Comparison of ENCODE assay signal across 27 mouse cellular contexts in genomic region chr4:139086984-139087383, GRCm38 (mm10). TPM values are rescaled to one million over a fixed set of nuclear protein-coding genes. Genes with fewer than 3 reads are reported as not detected.
DNase-seq lines count a peak whose midpoint lies in the region; ATAC-seq and TF ChIP-seq lines count a peak whose summit lies in the region.
"Had no signal": no experiment of that assay in that cellular context is flagged by ENCODE, and none has a peak within 500 bp of the region (broad histone marks: within the 10 kb centered on the region; RNA-seq: fewer than 3 reads in every experiment).

No protein-coding gene starts in this region.

- dilution Hi-C loops in CH12.LX (cut with MboI; ENCODE audit: extremely low pct_ligation_motif_present, extremely low pct_unique_long_range_greater_than_20kb, low sequenced_read_pairs): no loop called here

- peaks cover 15% of the 10 kb centered on the region for H3K27me3 ChIP-seq in embryonic facial prominence, embryonic 12.5 days
- H3K27me3 ChIP-seq in embryonic facial prominence, embryonic 10.5 days (replicated peaks; ENCODE audit: low read depth, poor library complexity, severe bottlenecking): peaks cover 63% of the 10 kb centered on the region
- no peaks in the 10 kb centered on the region for H3K27me3 ChIP-seq in CH12.LX (replicated peaks)
- peaks cover 17% of the 10 kb centered on the region for H3K27me3 ChIP-seq in kidney, embryonic 15.5 days
- H3K27me3 ChIP-seq: lung, embryonic 15.5 days had no signal

- peaks cover 55% of the 10 kb centered on the region for H3K4me1 ChIP-seq in embryonic facial prominence, embryonic 12.5 days
- peaks cover 52% of the 10 kb centered on the region for H3K4me1 ChIP-seq in embryonic facial prominence, embryonic 10.5 days
- peaks cover 5 to 22% of the 10 kb centered on the region in 2 experiments; a peak in 3 of 4 replicates for H3K4me1 ChIP-seq in CH12.LX (ENCODE audit: control insufficient read depth in 1 of 2, insufficient read depth in 2 of 2)
- H3K4me1 ChIP-seq in kidney, embryonic 15.5 days: peaks cover 38% of the 10 kb centered on the region

- H3K27ac ChIP-seq in embryonic facial prominence, embryonic 12.5 days: no peak overlapping the region
- H3K27ac ChIP-seq in embryonic facial prominence, embryonic 10.5 days (replicated peaks): no peak overlapping the region
- no peak overlapping the region for H3K27ac ChIP-seq in CH12.LX (ENCODE audit: insufficient read depth, low read depth)
- no peak overlapping the region for H3K27ac ChIP-seq in kidney, embryonic 15.5 days
- H3K27ac ChIP-seq: embryonic facial prominence, embryonic 13.5 days; forebrain, embryonic 12.5 days; hindbrain, postnatal 0 days; liver, embryonic 15.5 days; lung, embryonic 15.5 days; neural tube, embryonic 13.5 days had no signal

- peaks cover 23% of the 10 kb centered on the region; the same call in 1 of the 2 replicates for H3K36me3 ChIP-seq in embryonic facial prominence, embryonic 12.5 days
- H3K36me3 ChIP-seq in embryonic facial prominence, embryonic 10.5 days (replicated peaks): peaks cover 48% of the 10 kb centered on the region
- H3K36me3 ChIP-seq in CH12.LX (replicated peaks in 1 of 2; ENCODE audit: control insufficient read depth in 1 of 2, insufficient read depth in 1 of 2, low read length in 1 of 2): peaks cover 0 to 6% of the 10 kb centered on the region in 2 experiments
- no peaks in the 10 kb centered on the region for H3K36me3 ChIP-seq in kidney, embryonic 15.5 days
- H3K36me3 ChIP-seq: forebrain, embryonic 12.5 days; liver, embryonic 15.5 days; lung, embryonic 15.5 days; neural tube, embryonic 13.5 days had no signal

- no peak for TF ChIP-seq RAD21 in CH12.LX (IDR thresholded peaks at IDR 0.05; ENCODE audit: low read depth, low read length)

- no peak for TF ChIP-seq CTCF in CH12.LX (conservative IDR thresholded peaks at IDR 0.05 in 1 of 2, IDR thresholded peaks at IDR 0.05 in 1 of 2; ENCODE audit: low read depth in 2 of 2, low read length in 2 of 2)

- no peak for TF ChIP-seq EP300 in CH12.LX (IDR thresholded peaks at IDR 0.05; ENCODE audit: low read length)

- no peaks in the 10 kb centered on the region for H3K79me2 ChIP-seq in CH12.LX (replicated peaks; ENCODE audit: control insufficient read depth, extremely low read depth, insufficient read depth, poor library complexity, severe bottlenecking)

- H3K4me3 ChIP-seq in embryonic facial prominence, embryonic 12.5 days: no peak overlapping the region
- H3K4me3 ChIP-seq in embryonic facial prominence, embryonic 10.5 days: no peak overlapping the region
- H3K4me3 ChIP-seq in CH12.LX (replicated peaks in 1 of 3; ENCODE audit: low read depth in 2 of 3, low read length in 2 of 3, poor library complexity in 1 of 3): peak overlapping the region in 2 of 3 experiments; percentile 13 to 33
- no peak overlapping the region for H3K4me3 ChIP-seq in kidney, embryonic 15.5 days (replicated peaks)
- H3K4me3 ChIP-seq: embryonic facial prominence, embryonic 13.5 days; erythroblast, embryonic 14.5 days; forebrain, embryonic 12.5 days; liver, embryonic 15.5 days; lung, embryonic 15.5 days; neural tube, embryonic 13.5 days had no signal

- 66% methylated on average over 4 of the region's 4 CpGs for WGBS in embryonic facial prominence, embryonic 12.5 days
- WGBS in embryonic facial prominence, embryonic 10.5 days: 68% methylated on average over 4 of the region's 4 CpGs
- WGBS in kidney, embryonic 15.5 days: 69% methylated on average over 4 of the region's 4 CpGs

- no peak for ATAC-seq in embryonic facial prominence, embryonic 12.5 days (ENCODE audit: insufficient number of reproducible peaks, insufficient read depth, low FRiP score, low TSS enrichment)
- ATAC-seq in megakaryocyte, adult 5-6 weeks (ENCODE audit: poor library complexity, severe bottlenecking): 0 out of 2 replicates have a peak, but pooled peaks have one; percentile 26
- no peak for ATAC-seq in kidney, embryonic 15.5 days (replicated peaks; ENCODE audit: low FRiP score)

- no peaks in the 10 kb centered on the region for H3K9me3 ChIP-seq in embryonic facial prominence, embryonic 12.5 days
- no peaks in the 10 kb centered on the region for H3K9me3 ChIP-seq in embryonic facial prominence, embryonic 10.5 days
- no peaks in the 10 kb centered on the region for H3K9me3 ChIP-seq in CH12.LX (replicated peaks; ENCODE audit: low read length)
- no peaks in the 10 kb centered on the region for H3K9me3 ChIP-seq in kidney, embryonic 15.5 days (replicated peaks)
- H3K9me3 ChIP-seq: embryonic facial prominence, embryonic 13.5 days; forebrain, embryonic 12.5 days; liver, embryonic 15.5 days; lung, embryonic 15.5 days; neural tube, embryonic 13.5 days had no signal

- no peak for DNase-seq in embryonic facial prominence, embryonic 10.5 days (ENCODE audit: low spot score)
- DNase-seq in 3T3-L1 (ENCODE audit: low read depth, low spot score) (peak; percentile 18), CH12.LX (ENCODE audit: extremely low read depth) (peak; percentile 58)
- DNase-seq in frontal cortex, postnatal 10 days (ENCODE audit: low spot score in 2 of 2): no peak
- no peak for DNase-seq in adrenal gland, adult (ENCODE audit: inconsistent age in 2 of 2, low spot score in 1 of 2)
- DNase-seq: adrenal gland, postnatal 36 days; cerebellum, adult 9-11 months; kidney, adult 11 months; kidney, postnatal 14 days; lung, postnatal 36 days; midbrain, embryonic 14.5 days; right cerebral cortex, postnatal 4 days had no signal

- H3K4me2 ChIP-seq in embryonic facial prominence, embryonic 12.5 days (replicated peaks): no peak overlapping the region
- H3K4me2 ChIP-seq in CH12.LX (ENCODE audit: insufficient read depth, low read depth, poor library complexity, severe bottlenecking): no peak overlapping the region
- H3K4me2 ChIP-seq in kidney, embryonic 15.5 days: no peak overlapping the region
- H3K4me2 ChIP-seq: embryonic facial prominence, embryonic 13.5 days; forebrain, embryonic 12.5 days; liver, embryonic 15.5 days; lung, embryonic 15.5 days; neural tube, embryonic 13.5 days had no signal

- in situ Hi-C loops in CH12.LX (cut with MboI; ENCODE audit: low pct_ligation_motif_present, low pct_unique_long_range_greater_than_20kb, low sequenced_read_pairs): loop anchor here (5.0 to 10.0 kb wide), 3 partner anchors 45 to 198 kb away; partner anchors contain the start of gene Minos1

- no peak for TF ChIP-seq POLR2A in CH12.LX (IDR thresholded peaks at IDR 0.05; ENCODE audit: low read depth, low read length)

- H3K9ac ChIP-seq in embryonic facial prominence, embryonic 12.5 days: peak overlapping the region; percentile 11; the same call in 1 of the 2 replicates
- H3K9ac ChIP-seq in CH12.LX (ENCODE audit: insufficient read depth, low read depth): no peak overlapping the region
- H3K9ac ChIP-seq in kidney, embryonic 15.5 days: no peak overlapping the region
- H3K9ac ChIP-seq: embryonic facial prominence, embryonic 13.5 days; forebrain, embryonic 12.5 days; liver, embryonic 15.5 days; lung, embryonic 15.5 days; neural tube, embryonic 13.5 days had no signal

TF ChIP-seq in CH12.LX, 34 proteins besides CTCF, POLR2A, EP300 and RAD21 (continues in another document):
- TF ChIP-seq MAFK (IDR thresholded peaks at IDR 0.05; ENCODE audit: insufficient replicate concordance, low read length): no peak
- TF ChIP-seq RCOR1 (conservative IDR thresholded peaks at IDR 0.05; ENCODE audit: low read depth, low read length): no peak
- no peak for TF ChIP-seq CHD1 (IDR thresholded peaks at IDR 0.05; ENCODE audit: low read depth, low read length)
- TF ChIP-seq GABPA (IDR thresholded peaks at IDR 0.05; ENCODE audit: insufficient replicate concordance, low read depth, low read length): no peak
- peak; percentile 67 for TF ChIP-seq ELF1 (IDR thresholded peaks at IDR 0.05; ENCODE audit: low read depth, low read length)
- TF ChIP-seq TCF12 (IDR thresholded peaks at IDR 0.05; ENCODE audit: low read depth, low read length): no peak
- TF ChIP-seq POLR2AphosphoS2 (IDR thresholded peaks at IDR 0.05; ENCODE audit: low read depth, low read length): no peak
- no peak for TF ChIP-seq UBTF (IDR thresholded peaks at IDR 0.05; ENCODE audit: low read depth, low read length)
- TF ChIP-seq NELFE (IDR thresholded peaks at IDR 0.05; ENCODE audit: low read depth, low read length): no peak
- TF ChIP-seq ZMIZ1 (IDR thresholded peaks at IDR 0.05; ENCODE audit: low read depth, low read length): no peak
- no peak; the same call in 1 of the 2 replicates for TF ChIP-seq USF2 (conservative IDR thresholded peaks at IDR 0.05; ENCODE audit: low read depth, low read length)
- no peak for TF ChIP-seq PAX5 (IDR thresholded peaks at IDR 0.05; ENCODE audit: low read length)

RNA-seq across cellular contexts. Expression of gene Nbl1, which starts 5.8 kb away (rescaled TPM):
- 160 and 161 TPM in 2 replicates for polyA plus RNA-seq in embryonic facial prominence, embryonic 12.5 days (2016; fragmentation: Nextera tagmentation; extraction: Ambion mirVana)
- polyA plus RNA-seq in embryonic facial prominence, embryonic 10.5 days (2016; fragmentation: Nextera tagmentation; extraction: Ambion mirVana): 51.7 and 80.8 TPM in 2 replicates
- total RNA-seq in CH12.LX (2012; rRNA removed) (0.55 and 0.89 TPM in 2 replicates), CH12.LX (2014; rRNA removed) (1.4 and 1.5 TPM in 2 replicates)
- polyA plus RNA-seq in CH12.LX (2012; ENCODE audit: insufficient read length, low read depth): 2.0 and 3.3 TPM in 2 replicates
- not detected in 2 replicates for total RNA-seq in megakaryocyte, adult 5-6 weeks (2015)
- 0.15 TPM in 1 of 2 replicates, not detected in the other for total RNA-seq in megakaryocyte, adult 5-6 weeks (2017)
- 28.4 and 35.7 TPM in 2 replicates for polyA plus RNA-seq in kidney, embryonic 15.5 days (2015; fragmentation: Nextera tagmentation; extraction: Ambion mirVana)
- total RNA-seq: common myeloid progenitor, adult 5-6 weeks; megakaryocyte-erythroid progenitor cell, adult 5-6 weeks had no signal

RNA-seq across cellular contexts. Expression of gene Htr6, which starts 11.6 kb away (rescaled TPM):
- polyA plus RNA-seq in embryonic facial prominence, embryonic 12.5 days (2016; fragmentation: Nextera tagmentation; extraction: Ambion mirVana): 0.40 and 0.67 TPM in 2 replicates
- polyA plus RNA-seq in embryonic facial prominence, embryonic 10.5 days (2016; fragmentation: Nextera tagmentation; extraction: Ambion mirVana): 0.23 and 0.26 TPM in 2 replicates
- total RNA-seq in CH12.LX (2012; rRNA removed) (not detected in 2 replicates), CH12.LX (2014; rRNA removed) (not detected in 2 replicates)
- polyA plus RNA-seq in CH12.LX (2012; ENCODE audit: insufficient read length, low read depth): not detected in 2 replicates
- not detected in 2 replicates for total RNA-seq in megakaryocyte, adult 5-6 weeks (2015)
- total RNA-seq in megakaryocyte, adult 5-6 weeks (2017): not detected in 2 replicates
- not detected in 2 replicates for polyA plus RNA-seq in kidney, embryonic 15.5 days (2015; fragmentation: Nextera tagmentation; extraction: Ambion mirVana)
- total RNA-seq: common myeloid progenitor, adult 5-6 weeks; gastrocnemius, adult 18-20 months; hematopoietic stem cell, adult 5-6 weeks; megakaryocyte-erythroid progenitor cell, adult 5-6 weeks had no signal
- polyA plus RNA-seq: erythroblast, embryonic 14.5 days; heart, postnatal 0 days; liver, embryonic 15.5 days; lung, embryonic 15.5 days had no signal

RNA-seq across cellular contexts. Expression of gene Minos1, which starts 43.9 kb away (rescaled TPM):
- polyA plus RNA-seq in embryonic facial prominence, embryonic 12.5 days (2016; fragmentation: Nextera tagmentation; extraction: Ambion mirVana): 505 and 512 TPM in 2 replicates
- polyA plus RNA-seq in embryonic facial prominence, embryonic 10.5 days (2016; fragmentation: Nextera tagmentation; extraction: Ambion mirVana): 431 and 444 TPM in 2 replicates
- total RNA-seq in CH12.LX (2012; rRNA removed): 139 and 151 TPM in 2 replicates
- total RNA-seq in CH12.LX (2014; rRNA removed): 36.8 and 39.2 TPM in 2 replicates
- polyA plus RNA-seq in CH12.LX (2012; ENCODE audit: insufficient read length, low read depth): 410 and 418 TPM in 2 replicates
- total RNA-seq in megakaryocyte, adult 5-6 weeks (2015): 318 and 395 TPM in 2 replicates
- total RNA-seq in megakaryocyte, adult 5-6 weeks (2017): 120 and 123 TPM in 2 replicates
- polyA plus RNA-seq in kidney, embryonic 15.5 days (2015; fragmentation: Nextera tagmentation; extraction: Ambion mirVana): 522 and 595 TPM in 2 replicates

Comparison
In these comparisons a context has a peak if more than half of its experiments do, and no peak if none do; other contexts are left out.
1. H3K4me3 ChIP-seq: peak in CH12.LX (2 of 3); none in embryonic facial prominence, embryonic 12.5 days (single experiment), embryonic facial prominence, embryonic 10.5 days (single experiment) and kidney, embryonic 15.5 days (single experiment).
2. DNase-seq: peak in 3T3-L1 (single experiment) and CH12.LX (single experiment); none in embryonic facial prominence, embryonic 10.5 days (single experiment), frontal cortex, postnatal 10 days (0 of 2) and adrenal gland, adult (0 of 2).